Mouse (Mus musculus) myocyte (in vitro differentiated cells): Measurements from ENCODE around the gene Banf2. TPM values are rescaled to one million over a fixed set of nuclear protein-coding genes. Genes with fewer than 3 reads are reported as not detected.

ENCODE experiments used
- H3K27me3 ChIP-seq: one replicate; pipeline ENCODE4 v1.6.1; 2011; ENCODE audit not compliant: control insufficient read depth, insufficient read depth, insufficient read length
- H3K36me3 ChIP-seq: one replicate; pipeline ENCODE4 v1.6.1; 2011; ENCODE audit not compliant: control insufficient read depth, insufficient read depth
- H3K4me2 ChIP-seq: one replicate; pipeline ENCODE4 v1.6.1; 2011; ENCODE audit warnings: low read depth, control low read depth
- H3K4me3 ChIP-seq: one replicate; pipeline ENCODE4 v1.5.1; 2011; ENCODE audit warnings: mild to moderate bottlenecking, control low read depth, moderate library complexity
- H3K79me2 ChIP-seq: one replicate; pipeline ENCODE4 v1.6.1; 2011; ENCODE audit not compliant: control insufficient read depth, insufficient read depth
- H3ac ChIP-seq: one replicate; pipeline ENCODE4 v1.6.1; 2011; ENCODE audit not compliant: control insufficient read depth, insufficient read length
- CEBPB ChIP-seq: IDR thresholded peaks from 2 replicates; pipeline ENCODE4 v1.6.1; 2011; ENCODE audit warnings: mild to moderate bottlenecking, moderate library complexity; ENCODE audit not compliant: poor library complexity, insufficient read depth, severe bottlenecking
- E2F4 ChIP-seq: IDR thresholded peaks from one replicate; pipeline ENCODE4 v1.6.1; 2011; ENCODE audit warnings: mild to moderate bottlenecking, control low read depth, moderate library complexity; ENCODE audit not compliant: insufficient read depth
- MAX ChIP-seq: IDR thresholded peaks from one replicate; pipeline ENCODE4 v1.6.1; 2011; ENCODE audit warnings: low read depth, mild to moderate bottlenecking, control low read depth
- MYOD1 ChIP-seq, 3 experiments: IDR thresholded peaks; one replicate each; pipeline ENCODE4 v1.6.1; 2011; ENCODE audit warnings: control low read depth in 2 of 3, low read depth in 2 of 3, mild to moderate bottlenecking in 2 of 3, moderate library complexity in 1 of 3; ENCODE audit not compliant: insufficient read length in 2 of 3, control insufficient read depth in 1 of 3
- MYOG ChIP-seq, 3 experiments: IDR thresholded peaks; one replicate each; pipeline ENCODE4 v1.6.1; 2011; ENCODE audit warnings: control low read depth in 2 of 3, low read depth in 2 of 3, mild to moderate bottlenecking in 2 of 3; ENCODE audit not compliant: insufficient read length in 2 of 3, control insufficient read depth in 1 of 3, insufficient read depth in 1 of 3
- POLR2A ChIP-seq: IDR thresholded peaks from one replicate; pipeline ENCODE4 v1.6.1; 2011; ENCODE audit warnings: low read depth, mild to moderate bottlenecking, control low read depth, moderate library complexity; ENCODE audit not compliant: insufficient read length
- POLR2AphosphoS2 ChIP-seq: IDR thresholded peaks from one replicate; pipeline ENCODE4 v1.6.1; 2011; ENCODE audit warnings: low read depth, control low read depth; ENCODE audit not compliant: insufficient read length
- REST ChIP-seq: IDR thresholded peaks from one replicate; pipeline ENCODE4 v1.6.1; 2011; ENCODE audit warnings: mild to moderate bottlenecking, control low read depth, moderate library complexity; ENCODE audit not compliant: insufficient read depth, insufficient read length
- SRF ChIP-seq: IDR thresholded peaks from one replicate; pipeline ENCODE4 v1.6.1; 2011; ENCODE audit warnings: low read depth; ENCODE audit not compliant: control insufficient read depth, insufficient read length
- TCF12 ChIP-seq: IDR thresholded peaks from one replicate; pipeline ENCODE4 v1.6.1; 2011; ENCODE audit warnings: mild to moderate bottlenecking, control low read depth; ENCODE audit not compliant: poor library complexity, insufficient read depth, severe bottlenecking
- TCF3 ChIP-seq: IDR thresholded peaks from one replicate; pipeline ENCODE4 v1.6.1; 2011; ENCODE audit warnings: low read depth, control low read depth; ENCODE audit not compliant: insufficient read length
- USF1 ChIP-seq: IDR thresholded peaks from one replicate; pipeline ENCODE4 v1.6.1; 2011; ENCODE audit warnings: low read depth, mild to moderate bottlenecking, control low read depth, moderate library complexity
- polyA plus RNA-seq: library from polyadenylated mRNA; unstranded; fragments of >200 nt; fragmentation: generic; extraction: Trizol; gene quantifications from one replicate; pipeline ENCODE4 v1.2.1, GENCODE M21; 2012; ENCODE audit warnings: missing spikeins

Banf2 gene
- polyA plus RNA-seq, 1 experiment = not detected

DNA sequence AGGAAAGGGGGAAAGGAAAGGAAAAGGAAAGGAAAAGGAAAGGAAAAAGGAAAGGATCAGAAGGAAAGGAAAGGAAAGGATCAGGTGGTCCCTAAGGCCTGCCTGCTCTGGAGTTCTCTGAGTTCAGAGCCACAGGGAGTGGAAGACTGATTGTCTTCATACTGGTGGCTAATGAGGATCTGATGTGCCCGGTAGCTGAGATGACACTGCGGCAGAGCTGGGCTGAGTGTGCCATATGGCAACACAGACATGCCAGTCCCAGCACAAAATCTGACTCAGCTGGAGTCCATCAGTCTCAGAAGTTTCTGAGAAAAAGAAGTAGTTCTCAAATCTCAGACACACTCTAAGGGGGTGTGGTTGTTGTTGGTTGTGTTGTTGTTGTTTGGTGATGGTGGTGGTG lies 24.9 kb downstream of the Banf2 start:
- TF ChIP-seq MYOD1 (IDR thresholded peaks at IDR 0.05; ENCODE audit: control insufficient read depth in 1 of 3, insufficient read length in 2 of 3, low read depth in 2 of 3) = no peak
- no peak for TF ChIP-seq REST
- no peak for TF ChIP-seq POLR2A
- no peak for TF ChIP-seq POLR2AphosphoS2
- no peak for TF ChIP-seq MAX
- no peak for TF ChIP-seq SRF
- TF ChIP-seq USF1 = no peak
- TF ChIP-seq TCF12 = no peak
- TF ChIP-seq E2F4 = no peak
- no peak for TF ChIP-seq MYOG (IDR thresholded peaks at IDR 0.05; ENCODE audit: control insufficient read depth in 1 of 3, insufficient read depth in 1 of 3, insufficient read length in 2 of 3, low read depth in 2 of 3)
- Histone ChIP-seq H3K27me3 (peaks cover 5% of the 10 kb centered on the region), H3K4me3 (no peak overlapping the region), H3K79me2 (no peaks in the 10 kb centered on the region), H3K36me3 (no peaks in the 10 kb centered on the region), H3K4me2 (no peak overlapping the region), H3ac (no peak overlapping the region)

DNA sequence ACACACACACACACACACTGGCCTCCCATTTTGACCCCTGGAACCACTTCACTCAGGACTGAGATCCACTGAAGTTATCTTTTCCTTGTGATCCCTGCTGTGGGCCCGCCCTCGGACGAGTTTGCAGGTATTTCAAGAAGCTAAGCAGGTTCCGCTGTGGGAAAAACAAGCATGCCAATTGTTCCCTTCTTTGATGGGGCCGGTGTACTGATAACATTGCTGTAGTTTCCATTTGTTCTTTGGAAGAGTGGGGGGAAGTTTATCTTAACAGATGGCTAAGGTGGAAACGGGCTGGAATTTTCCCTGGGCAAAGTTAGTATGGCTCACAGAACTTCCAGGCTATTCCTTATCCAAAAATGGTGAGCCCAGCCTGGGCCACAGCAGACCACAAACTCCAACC lies 28.8 kb downstream of the Banf2 start:
- no peak overlapping the region for H3K4me3 ChIP-seq
- H3K79me2 ChIP-seq = no peaks in the 10 kb centered on the region
- peaks cover 5% of the 10 kb centered on the region for H3K27me3 ChIP-seq
- TF ChIP-seq POLR2AphosphoS2 (no peak), MYOD1 (IDR thresholded peaks at IDR 0.05; ENCODE audit: control insufficient read depth in 1 of 3, insufficient read length in 2 of 3, low read depth in 2 of 3) (no peak), USF1 (no peak), MAX (no peak), TCF3 (no peak), POLR2A (no peak), MYOG (IDR thresholded peaks at IDR 0.05; ENCODE audit: control insufficient read depth in 1 of 3, insufficient read depth in 1 of 3, insufficient read length in 2 of 3, low read depth in 2 of 3) (no peak), TCF12 (no peak), E2F4 (no peak), SRF (no peak), CEBPB (no peak), REST (no peak)
- H3K4me2 ChIP-seq = no peak overlapping the region
- H3ac ChIP-seq = no peak overlapping the region
- no peaks in the 10 kb centered on the region for H3K36me3 ChIP-seq

DNA sequence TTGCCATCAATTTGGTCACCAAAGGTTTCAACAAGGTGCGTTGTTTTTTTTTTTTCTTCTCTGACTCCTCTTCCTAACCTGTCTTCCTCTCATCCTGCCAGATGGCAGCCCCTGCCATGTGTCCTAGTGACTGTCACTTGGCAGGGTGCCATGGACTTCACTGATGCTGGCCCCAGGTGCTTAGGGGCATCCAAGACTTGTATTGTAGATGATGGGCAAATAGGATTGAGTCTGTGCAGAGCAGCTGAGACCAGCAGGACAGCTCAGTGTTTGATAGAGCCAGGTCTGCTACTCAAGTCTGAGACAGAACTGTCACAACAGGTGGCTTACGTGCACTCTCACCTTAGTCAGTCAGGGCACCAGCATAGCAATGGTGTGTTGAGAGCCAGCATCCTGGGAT lies 32.6 kb downstream of the Banf2 start:
- Histone ChIP-seq H3ac (no peak overlapping the region), H3K36me3 (no peaks in the 10 kb centered on the region), H3K79me2 (no peaks in the 10 kb centered on the region), H3K4me3 (no peak overlapping the region), H3K27me3 (no peaks in the 10 kb centered on the region), H3K4me2 (no peak overlapping the region)
- no peak for TF ChIP-seq E2F4
- no peak for TF ChIP-seq MYOD1 (IDR thresholded peaks at IDR 0.05; ENCODE audit: control insufficient read depth in 1 of 3, insufficient read length in 2 of 3, low read depth in 2 of 3)
- no peak for TF ChIP-seq USF1
- TF ChIP-seq MYOG (IDR thresholded peaks at IDR 0.05; ENCODE audit: control insufficient read depth in 1 of 3, insufficient read depth in 1 of 3, insufficient read length in 2 of 3, low read depth in 2 of 3) = no peak
- TF ChIP-seq POLR2AphosphoS2 = no peak
- TF ChIP-seq SRF = no peak
- no peak for TF ChIP-seq TCF3
- no peak for TF ChIP-seq MAX
- TF ChIP-seq TCF12 = no peak
- TF ChIP-seq CEBPB = no peak
- TF ChIP-seq REST = no peak
- TF ChIP-seq POLR2A = no peak

DNA sequence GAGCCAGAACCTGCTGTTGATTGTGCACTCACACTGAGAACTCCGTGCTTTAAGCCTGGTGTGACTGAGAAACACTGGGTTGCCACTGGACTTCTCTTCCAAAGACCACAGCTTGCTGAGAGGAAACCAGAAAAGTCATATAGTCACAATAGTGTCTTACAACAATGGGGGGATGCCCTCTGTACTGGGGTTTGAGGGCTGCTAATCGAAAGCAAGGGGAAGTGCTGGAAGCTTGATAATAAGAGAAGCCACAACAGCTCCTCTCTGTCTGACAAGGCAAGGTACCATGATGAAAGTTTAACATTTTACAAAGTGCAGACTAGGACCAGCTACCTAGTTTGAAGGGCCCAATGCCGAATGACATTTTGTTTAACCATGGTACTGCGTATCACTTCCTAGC lies 36.8 kb downstream of the Banf2 start:
- Histone ChIP-seq H3K36me3 (no peaks in the 10 kb centered on the region), H3ac (no peak overlapping the region), H3K79me2 (no peaks in the 10 kb centered on the region), H3K27me3 (peaks cover 13% of the 10 kb centered on the region), H3K4me2 (no peak overlapping the region), H3K4me3 (no peak overlapping the region)
- TF ChIP-seq POLR2AphosphoS2 = no peak

DNA sequence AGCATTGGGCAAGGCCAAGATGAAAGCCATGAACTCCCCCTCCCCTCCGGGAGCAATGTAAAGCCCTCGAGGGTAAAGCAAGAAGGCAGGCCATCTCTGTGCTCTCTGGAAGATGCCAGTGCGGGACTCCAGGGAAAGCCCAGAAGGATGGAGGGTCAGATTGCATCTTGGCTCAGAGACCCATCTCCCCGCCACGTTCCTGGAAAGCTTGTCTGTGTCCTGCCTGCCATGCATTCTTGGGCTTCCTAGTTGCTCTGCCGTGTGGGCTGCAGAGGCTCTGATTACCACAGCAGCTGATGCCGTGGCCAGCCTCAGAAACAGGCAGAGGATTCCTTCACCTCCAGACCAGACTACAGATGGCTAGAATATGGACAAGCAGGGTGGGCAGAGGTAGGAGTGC lies 37.6 kb downstream of the Banf2 start:
- H3K4me2 ChIP-seq = no peak overlapping the region
- TF ChIP-seq E2F4 (no peak), SRF (no peak), TCF3 (peak; percentile 66), MYOD1 (IDR thresholded peaks at IDR 0.05; ENCODE audit: control insufficient read depth in 1 of 3, insufficient read length in 2 of 3, low read depth in 2 of 3) (peak in 2 of 3 experiments; percentile 82 to 85), CEBPB (no peak), TCF12 (peak; percentile 27), MYOG (IDR thresholded peaks at IDR 0.05; ENCODE audit: control insufficient read depth in 1 of 3, insufficient read depth in 1 of 3, insufficient read length in 2 of 3, low read depth in 2 of 3) (peak; percentile 48 to 99 (median 92))
- H3ac ChIP-seq = no peak overlapping the region
- no peak overlapping the region for H3K4me3 ChIP-seq
- H3K27me3 ChIP-seq = peaks cover 18% of the 10 kb centered on the region
- no peaks in the 10 kb centered on the region for H3K79me2 ChIP-seq
- H3K36me3 ChIP-seq = no peaks in the 10 kb centered on the region
